Mouse (Mus musculus) liver, embryonic 14.5 days (tissue): ENCODE measurements around the gene Rheb. TPM values are rescaled to one million over a fixed set of nuclear protein-coding genes. Genes with fewer than 3 reads are reported as not detected.

Experiments
- ATAC-seq: fragments of 200-750 bp; cut with Nextera tagmentation; 2 replicates; pipeline ENCODE4 v1.8.0; 2017; ENCODE audit warnings: moderate number of reproducible peaks, mild to moderate bottlenecking, moderate library complexity; ENCODE audit not compliant: insufficient read depth
- DNase-seq, 3 experiments: peaks; one replicate each; pipeline ENCODE4 v3.0.0-alpha.2; 2012 to 2013; ENCODE audit warnings: low read depth in 3 of 3, low spot score in 3 of 3
- H3K27ac ChIP-seq: fragments of 300-500 bp; sonication (generic); 2 replicates; pipeline ENCODE4 v1.5.1; 2014; ENCODE audit warnings: moderate library complexity, mild to moderate bottlenecking, control low read depth, inconsistent platforms
- H3K27me3 ChIP-seq: fragments of 300-500 bp; sonication (generic); 2 replicates; pipeline ENCODE4 v1.6.1; 2014; ENCODE audit warnings: mild to moderate bottlenecking, low read length, moderate library complexity; ENCODE audit not compliant: control insufficient read depth, insufficient read depth
- H3K36me3 ChIP-seq: fragments of 300-500 bp; sonication (generic); replicated peaks from 2 replicates; pipeline ENCODE4 v1.6.1; 2014; ENCODE audit warnings: low read depth; ENCODE audit not compliant: control insufficient read depth, insufficient read depth
- H3K4me1 ChIP-seq, 2 experiments: fragments of 200-500 bp in 1 of 2; fragments of 300-500 bp in 1 of 2; sonication (generic) in 1 of 2; replicated peaks; 2 replicates each; pipeline ENCODE4 v1.6.1; 2012 to 2014; ENCODE audit warnings: antibody characterized with exemption in 1 of 2, inconsistent platforms in 1 of 2, low read length in 1 of 2; ENCODE audit not compliant: control insufficient read depth in 2 of 2, insufficient read depth in 2 of 2
- H3K4me2 ChIP-seq: fragments of 300-500 bp; sonication (generic); 2 replicates; pipeline ENCODE4 v1.6.1; 2014; ENCODE audit warnings: low read depth, mild to moderate bottlenecking, control low read depth, moderate library complexity
- H3K4me3 ChIP-seq, 2 experiments: fragments of 200-500 bp in 1 of 2; fragments of 300-500 bp in 1 of 2; sonication (generic) in 1 of 2; 2 replicates each; pipeline ENCODE4 v1.5.1; 2012 to 2014; ENCODE audit warnings: low read depth in 2 of 2, low read length in 2 of 2, mild to moderate bottlenecking in 2 of 2, control low read depth in 1 of 2, inconsistent platforms in 1 of 2, moderate library complexity in 1 of 2; ENCODE audit not compliant: insufficient read depth in 1 of 2
- H3K9ac ChIP-seq: fragments of 300-500 bp; sonication (generic); replicated peaks from 2 replicates; pipeline ENCODE4 v1.6.1; 2014; ENCODE audit warnings: mild to moderate bottlenecking, control low read depth, moderate library complexity
- H3K9me3 ChIP-seq: fragments of 300-500 bp; sonication (generic); 2 replicates; pipeline ENCODE4 v1.6.1; 2016; ENCODE audit warnings: low read length, mixed read lengths; ENCODE audit not compliant: control insufficient read depth
- CTCF ChIP-seq: IDR thresholded peaks from 2 replicates; pipeline ENCODE4 v1.5.1; 2016; ENCODE audit warnings: antibody characterized with exemption, low read depth, control low read depth
- EP300 ChIP-seq: IDR thresholded peaks from 2 replicates; pipeline ENCODE4 v1.6.1; 2016; ENCODE audit warnings: antibody characterized with exemption, low read depth
- WGBS: fragments of 180-500 bp; shearing (Covaris S2); extraction: QIAGEN DNeasy Blood & Tissue Kit; methylation state at CpG from one replicate; pipeline ENCODE4 v1.1.7; 2014; ENCODE audit not compliant: insufficient replicate concordance; 5-methylcytosine and 5-hydroxymethylcytosine counted together
- polyA plus RNA-seq, 2 experiments: library from polyadenylated mRNA; depleted of rRNA in 1 of 2; stranded (reverse) in 1 of 2; unstranded in 1 of 2; fragments of >200 nt; fragmentation: Nextera tagmentation in 1 of 2; extraction: Ambion mirVana in 1 of 2; gene quantifications; 2 replicates each; pipeline versions ENCODE4 v1.2.1 to v1.2.3; 2012 to 2014

Gene Rheb
- polyA plus RNA-seq, 2 experiments: 25.9 to 79.5 TPM

DNA sequence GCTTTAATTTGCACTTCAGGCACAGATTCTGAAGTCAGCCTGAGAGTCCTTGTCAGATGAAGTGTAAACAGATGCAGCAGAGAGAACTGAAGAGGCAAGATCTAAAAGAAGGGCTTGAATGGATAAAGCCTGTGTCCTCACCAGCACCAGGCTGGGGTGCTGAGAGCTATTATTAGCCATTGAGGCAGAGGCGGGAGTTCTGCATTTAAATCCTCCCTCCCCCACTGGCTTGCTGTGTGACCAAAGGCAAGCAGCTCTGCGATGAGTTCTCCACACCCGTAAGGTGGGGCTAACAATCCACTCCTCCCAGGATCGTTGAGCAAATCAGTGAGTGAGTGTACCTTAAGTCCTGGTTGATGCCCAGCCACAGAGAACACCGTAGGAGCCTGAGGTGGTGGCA is 61.4 kb downstream of the Rheb start:
- Histone ChIP-seq H3K27me3 (peaks cover 3% of the 10 kb centered on the region; the same call in 1 of the 2 replicates), H3K4me1 (no peaks in the 10 kb centered on the region), H3K27ac (no peak overlapping the region), H3K9ac (no peak overlapping the region), H3K4me3 (no peak overlapping the region), H3K9me3 (no peaks in the 10 kb centered on the region), H3K4me2 (no peak overlapping the region), H3K36me3 (no peaks in the 10 kb centered on the region)
- ATAC-seq: no peak
- WGBS: 21% methylated on average over 5 of the region's 5 CpGs
- TF ChIP-seq EP300 (no peak), CTCF (no peak)
- no peak for DNase-seq

DNA sequence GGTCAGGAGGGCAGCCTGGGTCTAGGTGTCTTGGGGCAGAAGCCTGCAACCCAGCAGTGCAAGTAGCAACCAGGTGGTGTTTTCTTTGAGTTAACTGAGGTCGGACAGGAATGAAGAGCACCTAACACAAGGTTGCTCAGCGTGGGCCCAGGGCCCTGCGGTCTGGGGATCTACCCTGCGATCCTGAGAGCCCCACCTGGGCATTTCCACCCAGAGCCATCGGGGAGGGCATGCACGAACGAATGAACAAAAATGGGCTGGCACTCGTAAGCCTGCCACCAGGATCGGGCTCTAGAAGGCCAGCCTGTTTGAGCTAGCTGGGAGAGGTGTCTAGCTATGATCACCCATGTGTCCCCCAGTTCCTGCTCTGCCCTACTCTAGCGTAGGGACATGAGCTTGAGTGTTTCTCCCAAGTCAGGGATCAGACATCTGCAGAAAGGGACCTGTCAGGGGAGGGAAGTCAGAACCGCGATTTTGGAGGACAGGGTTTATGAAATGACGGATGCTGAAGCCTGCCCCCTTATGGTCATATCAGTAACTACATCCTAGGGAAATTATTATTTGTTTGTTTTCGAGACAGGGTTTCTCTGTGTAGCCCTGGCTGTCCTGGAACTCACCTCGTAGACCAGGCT is 62.4 kb downstream of the Rheb start:
- WGBS: 35% methylated on average over 15 of the region's 15 CpGs
- Histone ChIP-seq H3K4me3 (no peak overlapping the region), H3K27me3 (peaks cover 3% of the 10 kb centered on the region; the same call in 1 of the 2 replicates), H3K36me3 (no peaks in the 10 kb centered on the region), H3K4me2 (no peak overlapping the region), H3K9me3 (no peaks in the 10 kb centered on the region), H3K27ac (no peak overlapping the region), H3K4me1 (no peaks in the 10 kb centered on the region), H3K9ac (no peak overlapping the region)
- TF ChIP-seq EP300 (no peak), CTCF (peak; percentile 80)
- ATAC-seq: no peak
- DNase-seq: no peak

DNA sequence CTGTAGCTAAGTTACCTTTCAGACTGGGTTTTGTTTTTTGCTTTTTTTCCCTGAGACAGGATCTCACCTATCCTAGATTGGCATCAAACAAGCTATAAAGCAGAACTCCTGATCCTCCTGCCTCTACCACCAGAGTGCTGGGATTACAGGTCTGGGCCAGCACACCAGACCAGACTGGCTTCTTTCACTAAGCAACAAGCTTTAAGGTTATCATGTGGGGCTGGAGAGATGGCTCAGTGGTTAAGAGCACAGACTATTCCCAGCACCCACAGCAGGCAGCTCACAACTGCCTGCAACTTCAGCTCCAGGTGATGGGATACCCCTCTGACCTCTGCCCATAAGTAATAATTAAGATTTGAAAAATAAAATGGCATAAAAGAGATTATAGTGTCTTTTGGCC is 63.1 kb downstream of the Rheb start:
- no peak overlapping the region for H3K9ac ChIP-seq
- H3K4me1 ChIP-seq: no peaks in the 10 kb centered on the region
- no peaks in the 10 kb centered on the region for H3K9me3 ChIP-seq
- no peak for ATAC-seq
- DNase-seq: no peak
- H3K27me3 ChIP-seq: peaks cover 3% of the 10 kb centered on the region; the same call in 1 of the 2 replicates
- H3K36me3 ChIP-seq: no peaks in the 10 kb centered on the region
- H3K4me2 ChIP-seq: no peak overlapping the region
- TF ChIP-seq EP300 (no peak), CTCF (no peak)
- H3K4me3 ChIP-seq: no peak overlapping the region
- H3K27ac ChIP-seq: no peak overlapping the region

DNA sequence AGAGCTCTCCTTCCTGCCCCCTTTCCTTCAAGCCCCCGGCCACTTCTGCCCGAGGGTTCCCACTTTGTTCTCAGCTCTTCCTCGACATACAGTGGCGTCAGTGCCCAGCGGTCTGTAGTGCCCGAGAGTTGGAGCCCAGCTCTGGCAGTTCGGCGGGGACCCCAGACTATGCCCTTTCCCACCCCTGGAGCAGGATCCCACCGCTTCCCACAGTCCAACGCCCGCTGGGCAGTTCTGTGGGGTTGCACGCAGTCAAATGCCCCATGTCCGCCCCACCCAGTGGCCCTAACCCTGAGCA is 63.6 kb downstream of the Rheb start:
- no peak for TF ChIP-seq CTCF
- TF ChIP-seq EP300: no peak
- no peak for ATAC-seq
- no peaks in the 10 kb centered on the region for H3K4me1 ChIP-seq
- no peak overlapping the region for H3K4me3 ChIP-seq
- no peak for DNase-seq
- H3K36me3 ChIP-seq: no peaks in the 10 kb centered on the region
- no peak overlapping the region for H3K4me2 ChIP-seq
- H3K9ac ChIP-seq: no peak overlapping the region
- no peaks in the 10 kb centered on the region for H3K9me3 ChIP-seq
- peaks cover 3% of the 10 kb centered on the region; the same call in 1 of the 2 replicates for H3K27me3 ChIP-seq
- WGBS: 39% methylated on average over 13 of the region's 13 CpGs
- no peak overlapping the region for H3K27ac ChIP-seq

DNA sequence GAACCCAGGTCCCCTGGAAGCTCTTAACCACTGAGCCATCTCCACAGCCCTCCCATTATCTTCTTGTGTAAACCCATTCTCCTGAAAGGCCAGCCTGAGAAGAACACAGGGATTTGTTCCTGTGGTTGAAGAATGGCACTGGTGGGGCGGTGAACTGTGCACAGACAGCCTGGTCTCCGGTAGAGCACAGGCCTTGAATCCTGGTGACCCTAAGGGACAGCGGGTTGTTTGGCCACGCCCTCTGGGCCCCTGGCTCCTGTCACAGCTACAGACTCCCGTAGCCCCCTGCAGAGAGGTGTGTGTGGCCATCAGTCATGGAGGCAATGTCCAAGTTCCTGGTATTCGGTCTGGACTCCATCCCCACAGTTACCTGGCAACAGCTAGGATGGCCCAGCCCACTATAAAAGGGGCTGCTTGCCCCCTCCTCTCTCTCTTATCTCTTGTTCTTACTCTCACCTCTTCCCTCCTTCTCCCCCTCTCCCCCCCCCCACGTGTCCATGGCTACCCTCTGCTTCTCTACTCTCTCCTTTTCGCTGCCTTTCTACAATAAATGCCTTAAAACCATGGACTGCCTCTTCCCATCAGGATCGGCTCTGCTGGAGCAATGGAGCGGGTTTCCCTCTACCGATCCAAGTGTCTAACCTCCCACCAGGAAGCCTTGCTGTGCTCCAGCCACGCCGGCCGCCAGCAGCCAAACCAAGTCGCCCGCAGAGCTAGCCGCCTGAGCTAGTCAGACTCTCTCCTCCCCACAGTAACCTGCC is 64.2 kb downstream of the Rheb start:
- H3K4me1 ChIP-seq: no peaks in the 10 kb centered on the region
- no peak for DNase-seq
- peaks cover 3% of the 10 kb centered on the region; the same call in 1 of the 2 replicates for H3K27me3 ChIP-seq
- no peak overlapping the region for H3K27ac ChIP-seq
- 39% methylated on average over 17 of the region's 17 CpGs for WGBS
- H3K4me2 ChIP-seq: no peak overlapping the region
- no peak overlapping the region for H3K4me3 ChIP-seq
- TF ChIP-seq CTCF: no peak
- no peak for TF ChIP-seq EP300
- no peak for ATAC-seq
- no peaks in the 10 kb centered on the region for H3K9me3 ChIP-seq
- no peak overlapping the region for H3K9ac ChIP-seq
- H3K36me3 ChIP-seq: no peaks in the 10 kb centered on the region
